Mouse (Mus musculus) CD4-positive naive resting alpha-beta T cell, adult 57 days (primary cell): Measurements from ENCODE around the gene Gm9573. TPM values are rescaled to one million over a fixed set of nuclear protein-coding genes. Genes with fewer than 3 reads are reported as not detected.

Source experiments
- total RNA-seq: library from RNA; stranded (reverse); gene quantifications from one replicate; pipeline ENCODE4 v1.2.4, GENCODE M21; 2023

The Gm9573 gene
- not detected for total RNA-seq

GRCm38 (mm10) chr17:35626537-35626936 lies at the start of gene Gm9573:
TSS of gene Gm9573 (minus strand) at chr17:35626637.

GRCm38 (mm10) chr17:35673416-35674035 lies 47.1 kb upstream of the Gm9573 start, which contains the start of gene Gtf2h4:
TSS of gene Gtf2h4 (minus strand) at chr17:35673739.

GRCm38 (mm10) chr17:35667334-35668065 lies 41.1 kb upstream of the Gm9573 start, which contains the start of gene Vars2:
TSS of gene Vars2 (minus strand) at chr17:35667592.

GRCm38 (mm10) chr17:35643609-35644236 lies 17.3 kb upstream of the Gm9573 start, which contains the start of gene Mucl3:
TSS of gene Mucl3 (minus strand) at chr17:35643695.

GRCm38 (mm10) chr17:35601249-35601648 lies 25.2 kb downstream of the Gm9573 start, which contains the start of gene Sfta2:
TSS of gene Sfta2 (plus strand) at chr17:35601549.

Other genes starting within 250 kb of the Gm9573 start
- gene H2-Q4, start 247.0 kb downstream of the Gm9573 start, total RNA-seq, result 511 TPM
- 107 TPM for gene H2-Q6, start 201.8 kb downstream of the Gm9573 start, total RNA-seq
- 390 TPM for gene H2-Q7, start 187.5 kb downstream of the Gm9573 start, total RNA-seq
- gene H2-Q10, start 156.5 kb downstream of the Gm9573 start, total RNA-seq, result 74.1 TPM
- gene Pou5f1, start 120.6 kb downstream of the Gm9573 start, total RNA-seq, result 0.71 TPM
- 6.6 TPM for gene Tcf19, start 109.8 kb downstream of the Gm9573 start, total RNA-seq
- 16.2 TPM for gene Cchcr1, start 109.5 kb downstream of the Gm9573 start, total RNA-seq
- not detected for gene Psors1c2, start 93.4 kb downstream of the Gm9573 start, total RNA-seq
- not detected for gene Cdsn, start 74.5 kb downstream of the Gm9573 start, total RNA-seq
- not detected for gene 2300002M23Rik, start 59.2 kb downstream of the Gm9573 start, total RNA-seq
- gene Sfta2, start 25.1 kb downstream of the Gm9573 start, total RNA-seq, result not detected
- not detected for gene Mucl3, start 17.1 kb upstream of the Gm9573 start, total RNA-seq
- 49.3 TPM for gene Vars2, start 41.0 kb upstream of the Gm9573 start, total RNA-seq
- gene Gtf2h4, start 47.1 kb upstream of the Gm9573 start, total RNA-seq, result 15.8 TPM
- gene Ddr1, start 78.0 kb upstream of the Gm9573 start, total RNA-seq, result 15.5 TPM
- 6.3 TPM for gene Ier3, start 195.0 kb upstream of the Gm9573 start, total RNA-seq
- 46.7 TPM for gene Flot1, start 196.6 kb upstream of the Gm9573 start, total RNA-seq
- 496 TPM for gene Tubb5, start 211.7 kb upstream of the Gm9573 start, total RNA-seq
- gene Mdc1, start 214.9 kb upstream of the Gm9573 start, total RNA-seq, result 79.2 TPM
- gene Nrm, start 234.7 kb upstream of the Gm9573 start, total RNA-seq, result 19.7 TPM
- 272 TPM for gene Ppp1r18, start 239.0 kb upstream of the Gm9573 start, total RNA-seq